Mouse (Mus musculus) CH12.LX (cell line): ENCODE data around the gene Palm2.

Experiments
- CTCF ChIP-seq, 2 experiments: IDR thresholded peaks in 1 of 2; conservative IDR thresholded peaks in 1 of 2; 2 replicates each; pipeline ENCODE4 v1.5.1; 2011 to 2012; ENCODE audit warnings: low read depth in 2 of 2, low read length in 2 of 2, improper control_type of control experiment in 1 of 2, inconsistent platforms in 1 of 2, mild to moderate bottlenecking in 1 of 2, moderate library complexity in 1 of 2
- EP300 ChIP-seq: IDR thresholded peaks from 2 replicates; pipeline ENCODE4 v1.6.1; 2011; ENCODE audit warnings: low read length, improper control_type of control experiment
- GABPA ChIP-seq: IDR thresholded peaks from 2 replicates; pipeline ENCODE4 v1.6.1; 2012; ENCODE audit warnings: low read depth, low read length, improper control_type of control experiment, inconsistent platforms; ENCODE audit not compliant: insufficient replicate concordance
- HCFC1 ChIP-seq: IDR thresholded peaks from 2 replicates; pipeline ENCODE4 v1.6.1; 2012; ENCODE audit warnings: low read depth, mild to moderate bottlenecking, inconsistent platforms, low read length, improper control_type of control experiment
- MAX ChIP-seq: IDR thresholded peaks from 2 replicates; pipeline ENCODE4 v1.6.1; 2011; ENCODE audit warnings: low read length, improper control_type of control experiment
- TCF12 ChIP-seq: IDR thresholded peaks from 2 replicates; pipeline ENCODE4 v1.6.1; 2014; ENCODE audit warnings: low read depth, mild to moderate bottlenecking, inconsistent platforms, low read length, improper control_type of control experiment
- USF1 ChIP-seq: IDR thresholded peaks from 2 replicates; pipeline ENCODE4 v1.6.1; 2014; ENCODE audit warnings: low read depth, mild to moderate bottlenecking, inconsistent platforms, low read length, improper control_type of control experiment
- ZC3H11A ChIP-seq: IDR thresholded peaks from 2 replicates; pipeline ENCODE4 v1.6.1; 2012; ENCODE audit warnings: low read depth, mild to moderate bottlenecking, inconsistent platforms, low read length, improper control_type of control experiment
- ZNF384 ChIP-seq: IDR thresholded peaks from 2 replicates; pipeline ENCODE4 v1.6.1; 2012; ENCODE audit warnings: low read depth, low read length, improper control_type of control experiment, inconsistent platforms

DNA sequence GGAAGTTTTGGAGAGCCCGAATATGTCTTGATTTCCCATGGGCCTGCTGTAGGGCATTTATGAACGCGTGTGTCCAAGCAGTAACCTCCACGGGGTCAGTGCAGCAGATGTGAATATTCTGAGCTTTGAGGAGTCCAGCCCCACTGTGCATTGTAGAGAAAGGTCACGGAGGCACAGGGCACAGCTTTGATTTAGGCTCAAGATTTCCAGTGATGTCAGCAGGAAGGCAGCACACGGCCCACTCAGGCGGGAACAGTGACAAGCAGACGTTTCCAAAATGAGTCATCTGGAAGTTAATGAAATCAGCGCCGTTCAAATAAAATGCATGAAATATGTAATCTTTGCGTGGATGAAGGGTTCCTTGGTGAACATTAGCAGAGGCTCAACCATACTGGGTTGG is 323.9 kb downstream of the Palm2 start:
- no peak for TF ChIP-seq TCF12
- no peak for TF ChIP-seq CTCF (conservative IDR thresholded peaks at IDR 0.05 in 1 of 2, IDR thresholded peaks at IDR 0.05 in 1 of 2; ENCODE audit: low read depth in 2 of 2, low read length in 2 of 2)
- TF ChIP-seq MAX: no peak
- TF ChIP-seq EP300: no peak
- TF ChIP-seq GABPA: no peak
- no peak for TF ChIP-seq USF1
- TF ChIP-seq ZC3H11A: no peak
- no peak for TF ChIP-seq ZNF384
- TF ChIP-seq HCFC1: no peak
